Mouse (Mus musculus): Measurements from ENCODE around the gene Tpr.

GRCm38 (mm10) chr1:150496626-150497302, 104.1 kb downstream of the Tpr start:
- TF ChIP-seq POLR2A (IDR thresholded peaks at IDR 0.05; ENCODE audit: insufficient read length, low read depth) (no peak), MAX (IDR thresholded peaks at IDR 0.05; ENCODE audit: low read depth) (no peak)
